Mouse (Mus musculus) liver, adult 2 months (tissue): ENCODE results near the gene Gm7168. TPM values are rescaled to one million over a fixed set of nuclear protein-coding genes. Genes with fewer than 3 reads are reported as not detected.
"Not testable (repeated sequence)": the region's sequence is repeated elsewhere in the genome, so short reads cannot be mapped to it uniquely, and the experiment has no call there.

Experiments used
- DNase-seq: peaks from one replicate; pipeline ENCODE4 v3.0.0-alpha.2; 2011; ENCODE audit warnings: low read depth, low spot score; ENCODE audit errors: extremely low read depth
- H3K27ac ChIP-seq: fragments of 200-500 bp; replicated peaks from 2 replicates; pipeline ENCODE4 v1.5.1; 2012; ENCODE audit warnings: low read depth, mild to moderate bottlenecking, control low read depth, inconsistent platforms, low read length; ENCODE audit not compliant: insufficient read depth
- H3K27me3 ChIP-seq: fragments of 200-500 bp; 2 replicates; pipeline ENCODE4 v1.6.1; 2012; ENCODE audit warnings: mild to moderate bottlenecking, moderate library complexity, low read length, inconsistent platforms; ENCODE audit not compliant: control insufficient read depth, insufficient read depth
- H3K36me3 ChIP-seq: fragments of 200-500 bp; 2 replicates; pipeline ENCODE4 v1.6.1; 2012; ENCODE audit warnings: low read length, inconsistent platforms; ENCODE audit not compliant: control insufficient read depth, insufficient read depth
- H3K4me1 ChIP-seq: fragments of 200-500 bp; 2 replicates; pipeline ENCODE4 v1.6.1; 2011; ENCODE audit warnings: low read length; ENCODE audit not compliant: control insufficient read depth, insufficient read depth
- H3K4me3 ChIP-seq: fragments of 200-500 bp; 2 replicates; pipeline ENCODE4 v1.5.1; 2011; ENCODE audit warnings: low read depth, mild to moderate bottlenecking, control low read depth, low read length, moderate library complexity; ENCODE audit not compliant: insufficient read depth
- H3K79me2 ChIP-seq: fragments of 200-500 bp; 2 replicates; pipeline ENCODE4 v1.6.1; 2012; ENCODE audit warnings: inconsistent platforms, mild to moderate bottlenecking, low read length, moderate library complexity; ENCODE audit not compliant: control insufficient read depth, insufficient read depth
- H3K9ac ChIP-seq: fragments of 200-500 bp; 2 replicates; pipeline ENCODE4 v1.6.1; 2012; ENCODE audit warnings: low read depth, mild to moderate bottlenecking, control low read depth, inconsistent platforms, low read length
- CTCF ChIP-seq: fragments of 200-500 bp; IDR thresholded peaks from 2 replicates; pipeline ENCODE4 v1.5.1; 2011; ENCODE audit warnings: low read depth, low read length, control low read depth
- POLR2A ChIP-seq: fragments of 200-500 bp; IDR thresholded peaks from 2 replicates; pipeline ENCODE4 v1.6.1; 2011; ENCODE audit warnings: low read length, control low read depth; ENCODE audit not compliant: insufficient read depth; ENCODE audit errors: extremely low read depth
- WGBS: fragments of 180-500 bp; shearing (Covaris S2); methylation state at CpG from one replicate; pipeline ENCODE4 v1.1.7; 2018; 5-methylcytosine and 5-hydroxymethylcytosine counted together
- polyA plus RNA-seq: library from polyadenylated mRNA; depleted of rRNA; stranded (reverse); fragments of >200 nt; gene quantifications from 2 replicates; pipeline ENCODE4 v1.2.3, GENCODE M21; 2012; rRNA removed
- total RNA-seq: library from RNA; depleted of rRNA; stranded (reverse); fragments of >200 nt; gene quantifications from 2 replicates; pipeline ENCODE4 v1.2.3, GENCODE M21; 2014; rRNA removed

Gene Gm7168
- total and polyA plus RNA-seq, 2 experiments, result not detected

GRCm38 (mm10) chr17:13965048-13965447, 16.9 kb downstream of the Gm7168 start:
- not testable (repeated sequence) for H3K27me3 ChIP-seq, H3K79me2 ChIP-seq, H3K9ac ChIP-seq, H3K4me1 ChIP-seq, H3K36me3 ChIP-seq, H3K4me3 ChIP-seq, DNase-seq, H3K27ac ChIP-seq
- 63% methylated on average over 1 of the region's 2 CpGs for WGBS

DNA sequence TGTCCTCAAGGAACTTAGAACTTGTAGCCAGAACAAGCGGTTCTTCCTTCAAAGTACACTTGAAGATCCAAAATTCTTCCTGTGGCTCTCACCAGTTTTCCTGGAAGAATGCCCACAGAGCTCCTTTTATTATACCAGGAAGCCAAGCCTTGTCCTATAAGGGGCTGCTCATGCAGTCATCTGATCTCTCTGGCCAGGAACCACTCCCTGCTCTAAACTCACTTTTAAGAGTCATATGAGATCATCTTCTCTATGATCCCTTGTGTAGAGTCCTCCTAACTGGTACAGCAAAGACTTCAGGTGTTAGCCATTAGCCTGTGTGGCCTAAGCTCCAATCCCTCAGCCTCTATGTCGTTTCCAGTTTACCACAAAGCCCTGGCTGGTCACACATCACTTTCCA, 21.7 kb downstream of the Gm7168 start:
- H3K27me3 ChIP-seq, H3K36me3 ChIP-seq, DNase-seq, H3K79me2 ChIP-seq, H3K27ac ChIP-seq, H3K9ac ChIP-seq, H3K4me1 ChIP-seq, H3K4me3 ChIP-seq: not testable (repeated sequence)
- 67% methylated on average over 1 of the region's 2 CpGs for WGBS

DNA sequence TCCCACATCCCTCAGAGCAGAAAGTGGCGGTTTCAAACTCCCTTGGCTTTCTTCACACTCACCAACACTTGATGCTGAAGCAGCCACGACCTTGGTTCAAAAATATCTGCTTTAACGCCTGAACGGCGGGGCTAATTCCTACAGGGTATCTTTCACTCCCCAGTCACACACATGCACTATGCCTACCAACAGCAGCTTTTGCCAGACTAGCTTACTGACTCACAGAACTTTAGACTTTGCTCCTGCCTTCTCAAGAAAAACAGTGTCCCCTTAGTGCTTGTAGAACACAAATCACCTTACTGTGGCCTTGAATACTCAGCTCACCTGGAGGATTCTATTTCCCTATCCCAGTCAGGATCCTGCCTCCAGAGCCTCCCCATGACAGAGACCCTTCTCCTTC, 22.6 kb downstream of the Gm7168 start:
- not testable (repeated sequence) for H3K4me1 ChIP-seq, H3K36me3 ChIP-seq, H3K27me3 ChIP-seq, H3K4me3 ChIP-seq, H3K27ac ChIP-seq, DNase-seq, H3K9ac ChIP-seq, H3K79me2 ChIP-seq
- WGBS, result 85% methylated on average over 2 of the region's 5 CpGs

- no peak overlapping the region for H3K27ac ChIP-seq
Measured at GRCm38 (mm10) chr17:13987690-13988089, 39.5 kb downstream of the Gm7168 start.

GRCm38 (mm10) chr17:13993425-13993824, 45.3 kb downstream of the Gm7168 start:
- not testable (repeated sequence) for H3K4me3 ChIP-seq, H3K9ac ChIP-seq, H3K27me3 ChIP-seq, H3K4me1 ChIP-seq, DNase-seq, H3K79me2 ChIP-seq, H3K27ac ChIP-seq, H3K36me3 ChIP-seq
- WGBS, result 39% methylated on average over 2 of the region's 2 CpGs

More at GRCm38 (mm10) chr17:13987690-13988089, 39.5 kb downstream of the Gm7168 start:
- H3K9ac ChIP-seq, result no peak overlapping the region
- no peak for DNase-seq
- H3K4me1 ChIP-seq, result no peaks in the 10 kb centered on the region
- no peak overlapping the region for H3K4me3 ChIP-seq
- WGBS, result 94% methylated on average over 1 of the region's 1 CpGs
- no peaks in the 10 kb centered on the region for H3K27me3 ChIP-seq
- H3K36me3 ChIP-seq, result no peaks in the 10 kb centered on the region
- H3K79me2 ChIP-seq, result no peaks in the 10 kb centered on the region
- TF ChIP-seq POLR2A, result no peak
- TF ChIP-seq CTCF, result no peak

Other genes starting within 250 kb of the Gm7168 start
- gene Afdn, start 187.8 kb upstream of the Gm7168 start, total RNA-seq, result 40.9 and 41.3 TPM in 2 replicates
- gene Afdn, start 187.8 kb upstream of the Gm7168 start, polyA plus RNA-seq, result 13.4 and 15.9 TPM in 2 replicates
- 1.5 and 1.7 TPM in 2 replicates for gene Tcte2, start 186.5 kb upstream of the Gm7168 start, total RNA-seq
- gene Tcte2, start 186.5 kb upstream of the Gm7168 start, polyA plus RNA-seq, result 0.94 and 1.1 TPM in 2 replicates
- gene Gm7356, start 55.3 kb downstream of the Gm7168 start, total RNA-seq, result not detected in 2 replicates
- gene Gm7356, start 55.3 kb downstream of the Gm7168 start, polyA plus RNA-seq, result not detected in 2 replicates
- gene Gm7358, start 111.2 kb downstream of the Gm7168 start, total RNA-seq, result not detected in 2 replicates
- gene Gm7358, start 111.2 kb downstream of the Gm7168 start, polyA plus RNA-seq, result not detected in 2 replicates